Mouse (Mus musculus) C2C12 (cell line): ENCODE measurements at regions not wholly inside any gene's neighbourhood (a gene's known extent, or its start where the extent isn't known, plus 50 kb on each side); places are given as distances from the start of the nearest gene placed in this dataset.

Source experiments
- CTCF ChIP-seq: IDR thresholded peaks from one replicate; pipeline ENCODE4 v1.5.1; 2011; ENCODE audit not compliant: control insufficient read depth, insufficient read depth, insufficient read length
- USF1 ChIP-seq: IDR thresholded peaks from one replicate; pipeline ENCODE4 v1.6.1; 2011; ENCODE audit warnings: low read depth, mild to moderate bottlenecking, control low read depth, moderate library complexity

DNA sequence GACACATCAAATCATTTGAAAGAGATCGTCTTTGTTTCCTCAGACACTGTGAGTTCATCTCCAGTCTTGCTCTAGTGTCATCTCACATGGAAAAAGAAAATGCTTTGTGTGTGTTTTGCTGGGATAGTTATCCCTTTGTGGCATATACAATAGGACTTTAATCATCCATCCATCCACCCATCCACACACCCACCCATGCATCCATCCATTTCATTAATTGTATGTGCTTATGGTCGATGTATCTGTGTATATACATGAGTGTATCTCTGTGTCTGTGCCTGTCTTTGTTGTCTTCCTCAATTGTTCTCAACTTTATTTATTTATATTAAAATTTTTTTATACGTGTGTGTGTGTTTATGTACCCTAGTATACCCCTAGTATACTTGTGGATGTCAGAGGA lies 355.3 kb upstream of the Fam98a start:
- TF ChIP-seq USF1: no peak
- TF ChIP-seq CTCF: no peak
